Mouse (Mus musculus): ENCODE results near the gene Sirt4.

DNA sequence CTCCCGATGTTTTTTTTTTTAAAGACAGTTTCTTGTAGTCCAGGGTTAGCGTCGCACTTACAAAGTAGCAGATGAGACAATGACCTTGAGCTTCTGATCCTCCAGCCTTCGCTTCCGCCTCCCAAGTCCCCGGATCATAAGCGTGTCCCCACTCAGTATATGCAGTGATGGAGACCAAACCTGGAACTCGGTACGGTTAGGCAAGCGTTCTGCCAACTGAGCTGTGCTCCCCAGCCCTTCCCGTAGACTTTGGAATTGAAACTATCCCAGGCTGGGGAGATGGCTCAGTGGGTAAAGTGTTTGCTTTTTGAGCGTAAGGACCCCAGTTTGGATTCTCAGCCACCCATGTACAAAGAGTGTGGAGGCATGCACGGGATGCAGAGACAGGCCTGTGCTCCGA lies 28.7 kb upstream of the Sirt4 start:
- TF ChIP-seq POLR2A (IDR thresholded peaks at IDR 0.05; ENCODE audit: insufficient read length, low read depth), result no peak
- no peak for TF ChIP-seq MYOD1 (IDR thresholded peaks at IDR 0.05; ENCODE audit: control insufficient read depth in 1 of 3, insufficient read length in 2 of 3, low read depth in 2 of 3)
- TF ChIP-seq MAX (IDR thresholded peaks at IDR 0.05; ENCODE audit: low read depth), result no peak
- no peak for TF ChIP-seq TCF3 (IDR thresholded peaks at IDR 0.05; ENCODE audit: insufficient read length, low read depth)
- no peak for TF ChIP-seq POLR2AphosphoS2 (IDR thresholded peaks at IDR 0.05; ENCODE audit: insufficient read length, low read depth)
- no peak for TF ChIP-seq CEBPB (IDR thresholded peaks at IDR 0.05; ENCODE audit: insufficient read depth, poor library complexity, severe bottlenecking)
- no peak for TF ChIP-seq USF1 (IDR thresholded peaks at IDR 0.05; ENCODE audit: low read depth)
- no peak for TF ChIP-seq E2F4 (IDR thresholded peaks at IDR 0.05; ENCODE audit: insufficient read depth)
- no peak for TF ChIP-seq TCF12 (IDR thresholded peaks at IDR 0.05; ENCODE audit: insufficient read depth, poor library complexity, severe bottlenecking)
- TF ChIP-seq MYOG (IDR thresholded peaks at IDR 0.05; ENCODE audit: control insufficient read depth in 1 of 3, insufficient read depth in 1 of 3, insufficient read length in 2 of 3, low read depth in 2 of 3), result no peak
- TF ChIP-seq SRF (IDR thresholded peaks at IDR 0.05; ENCODE audit: control insufficient read depth, insufficient read length, low read depth), result no peak
- TF ChIP-seq REST (IDR thresholded peaks at IDR 0.05; ENCODE audit: insufficient read depth, insufficient read length), result no peak
